ENCODE assay signal across 20 mouse cellular contexts in the genomic region with DNA sequence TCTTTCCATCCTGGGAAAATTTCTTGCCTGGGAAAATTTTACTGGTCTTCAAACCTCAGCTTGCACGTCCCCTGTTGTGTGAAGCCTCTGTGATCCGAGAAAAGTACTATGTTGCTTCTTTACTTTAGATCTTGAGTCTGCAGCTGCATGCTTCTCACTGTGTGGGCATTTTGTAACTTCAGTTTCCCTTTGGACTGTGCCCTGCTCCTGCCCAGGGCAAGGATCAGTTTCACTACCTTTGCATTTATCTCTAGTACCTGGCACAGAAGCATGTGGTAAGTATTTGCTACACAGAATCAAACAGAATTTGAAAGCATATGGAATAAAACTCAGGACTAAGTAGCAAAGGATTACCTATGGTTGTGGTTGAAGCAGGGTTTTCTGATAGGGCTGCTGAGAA.
"Had no signal": no experiment of that assay in that cellular context is flagged by ENCODE, and none has a peak within 500 bp of the region (broad histone marks: within the 10 kb centered on the region; RNA-seq: fewer than 3 reads in every experiment).

No protein-coding gene starts in this region.

- H3K36me3 ChIP-seq: limb, embryonic 12.5 days; limb, embryonic 15.5 days; liver, embryonic 13.5 days; midbrain, embryonic 13.5 days; stomach, embryonic 15.5 days had no signal

- H3K4me2 ChIP-seq: hindbrain, embryonic 14.5 days; limb, embryonic 12.5 days; limb, embryonic 15.5 days; liver, embryonic 13.5 days; midbrain, embryonic 13.5 days; stomach, embryonic 15.5 days had no signal

- H3K9me3 ChIP-seq: limb, embryonic 12.5 days; limb, embryonic 15.5 days; liver, embryonic 13.5 days; midbrain, embryonic 13.5 days; stomach, embryonic 15.5 days had no signal

- H3K4me3 ChIP-seq: layer of hippocampus, adult 2 months; limb, embryonic 12.5 days; limb, embryonic 15.5 days; liver, embryonic 13.5 days; midbrain, embryonic 13.5 days; stomach, embryonic 15.5 days had no signal

- DNase-seq: layer of hippocampus, adult 9-11 months; layer of hippocampus, postnatal 36 days; left cerebral cortex, postnatal 4 days; liver, embryonic 13.5 days; lung, adult 2 months; lung, postnatal 14 days; right cerebral cortex, postnatal 14 days; right cerebral cortex, postnatal 4 days; spleen, adult 18-20 months; thymus, postnatal 25 days had no signal

- H3K4me1 ChIP-seq: limb, embryonic 12.5 days; limb, embryonic 15.5 days; liver, embryonic 13.5 days; midbrain, embryonic 13.5 days; stomach, embryonic 15.5 days had no signal

- ATAC-seq: hindbrain, postnatal 0 days; inflammation-experienced regulatory T-cells, adult 6 months; intestine, embryonic 16.5 days; midbrain, embryonic 13.5 days had no signal

- H3K27me3 ChIP-seq: limb, embryonic 12.5 days; limb, embryonic 15.5 days; liver, embryonic 13.5 days; midbrain, embryonic 13.5 days; stomach, embryonic 15.5 days had no signal

- H3K27ac ChIP-seq: hindbrain, embryonic 14.5 days; hindbrain, postnatal 0 days; layer of hippocampus, adult 2 months; limb, embryonic 12.5 days; limb, embryonic 15.5 days; liver, embryonic 13.5 days; macrophage; midbrain, embryonic 13.5 days; stomach, embryonic 15.5 days had no signal

- H3K9ac ChIP-seq: hindbrain, embryonic 14.5 days; limb, embryonic 12.5 days; limb, embryonic 15.5 days; liver, embryonic 13.5 days; midbrain, embryonic 13.5 days; stomach, embryonic 15.5 days had no signal
